Mouse (Mus musculus) limb, embryonic 12.5 days (tissue): ENCODE measurements around the gene Wdr66. TPM values are rescaled to one million over a fixed set of nuclear protein-coding genes. Genes with fewer than 3 reads are reported as not detected.
A peak's percentile ranks its signal among the peaks of the same experiment; 100 is the strongest.
"Not testable (repeated sequence)": the region's sequence is repeated elsewhere in the genome, so short reads cannot be mapped to it uniquely, and the experiment has no call there.

ENCODE experiments used
- ATAC-seq: fragments of 200-750 bp; cut with Nextera tagmentation; 2 replicates; pipeline ENCODE4 v1.8.0; 2017; ENCODE audit warnings: low read depth, moderate TSS enrichment; ENCODE audit not compliant: insufficient number of reproducible peaks, insufficient read depth, low FRiP score, low TSS enrichment
- H3K27ac ChIP-seq: fragments of 300-500 bp; sonication (generic); 2 replicates; pipeline ENCODE4 v1.5.1; 2016; ENCODE audit warnings: mild to moderate bottlenecking, moderate library complexity
- H3K27me3 ChIP-seq: fragments of 300-500 bp; sonication (generic); 2 replicates; pipeline ENCODE4 v1.6.1; 2016; ENCODE audit warnings: mild to moderate bottlenecking, moderate library complexity
- H3K36me3 ChIP-seq: fragments of 300-500 bp; sonication (generic); 2 replicates; pipeline ENCODE4 v1.6.1; 2016; ENCODE audit warnings: mild to moderate bottlenecking, moderate library complexity
- H3K4me1 ChIP-seq: fragments of 300-500 bp; sonication (generic); replicated peaks from 2 replicates; pipeline ENCODE4 v1.6.1; 2016
- H3K4me2 ChIP-seq: fragments of 300-500 bp; sonication (generic); 2 replicates; pipeline ENCODE4 v1.6.1; 2016; ENCODE audit warnings: mild to moderate bottlenecking, moderate library complexity
- H3K4me3 ChIP-seq: fragments of 300-500 bp; sonication (generic); replicated peaks from 2 replicates; pipeline ENCODE4 v1.5.1; 2016; ENCODE audit warnings: mild to moderate bottlenecking
- H3K9ac ChIP-seq: fragments of 300-500 bp; sonication (generic); replicated peaks from 2 replicates; pipeline ENCODE4 v1.6.1; 2016; ENCODE audit warnings: mild to moderate bottlenecking, moderate library complexity
- H3K9me3 ChIP-seq: fragments of 300-500 bp; sonication (generic); 2 replicates; pipeline ENCODE4 v1.6.1; 2016; ENCODE audit warnings: mild to moderate bottlenecking, moderate library complexity
- WGBS: fragments of 180-500 bp; shearing (Covaris S2); methylation state at CpG from one replicate; pipeline ENCODE4 v1.1.7; 2016; 5-methylcytosine and 5-hydroxymethylcytosine counted together
- polyA plus RNA-seq: library from polyadenylated mRNA; unstranded; fragments of >200 nt; fragmentation: Nextera tagmentation; extraction: Ambion mirVana; gene quantifications from 2 replicates; pipeline ENCODE4 v1.2.1, GENCODE M21; 2016

Gene Wdr66
- 0.44 TPM in 2 replicates for polyA plus RNA-seq

GRCm38 (mm10) chr5:123251834-123252233 lies at the start of gene Wdr66:
Gene Wdr66 (plus strand): TSS chr5:123252102.
- Histone ChIP-seq H3K27ac (no peak within 1 kb of the TSS), H3K4me2 (peak within 1 kb of the TSS; percentile 59), H3K9me3 (no peaks in the 10 kb centered on the region), H3K4me3 (peak within 1 kb of the TSS; percentile 33), H3K27me3 (no peaks in the 10 kb centered on the region), H3K9ac (no peak within 1 kb of the TSS), H3K36me3 (peaks cover 12% of the 10 kb centered on the region; the same call in 1 of the 2 replicates), H3K4me1 (peaks cover 12% of the 10 kb centered on the region)
- WGBS = 4% methylated on average over 18 of the region's 18 CpGs
- peak; percentile 57 for ATAC-seq

- WGBS = 48% methylated on average over 4 of the region's 4 CpGs
- ATAC-seq = not testable (repeated sequence)
These were observed 49.1 kb upstream of the Wdr66 start for GRCm38 (mm10) chr5:123202771-123203170.

GRCm38 (mm10) chr5:123203591-123203990 lies 48.3 kb upstream of the Wdr66 start:
- WGBS = 86% methylated on average over 7 of the region's 7 CpGs
- not testable (repeated sequence) for H3K27ac ChIP-seq, H3K36me3 ChIP-seq, H3K9me3 ChIP-seq, H3K4me1 ChIP-seq, ATAC-seq, H3K4me3 ChIP-seq, H3K4me2 ChIP-seq, H3K9ac ChIP-seq, H3K27me3 ChIP-seq

More at GRCm38 (mm10) chr5:123202771-123203170, 49.1 kb upstream of the Wdr66 start:
- not testable (repeated sequence) for H3K9me3 ChIP-seq, H3K4me1 ChIP-seq, H3K9ac ChIP-seq, H3K4me3 ChIP-seq, H3K4me2 ChIP-seq, H3K27ac ChIP-seq, H3K27me3 ChIP-seq, H3K36me3 ChIP-seq

GRCm38 (mm10) chr5:123222346-123223050 lies 29.4 kb upstream of the Wdr66 start:
- 79% methylated on average over 3 of the region's 5 CpGs for WGBS
- not testable (repeated sequence) for H3K9ac ChIP-seq, H3K9me3 ChIP-seq, H3K27ac ChIP-seq, H3K4me1 ChIP-seq, ATAC-seq, H3K4me2 ChIP-seq, H3K27me3 ChIP-seq, H3K4me3 ChIP-seq, H3K36me3 ChIP-seq

- H3K4me3 ChIP-seq = no peak overlapping the region
- H3K9me3 ChIP-seq = peaks cover 5% of the 10 kb centered on the region; the same call in 1 of the 2 replicates
- H3K27ac ChIP-seq = no peak overlapping the region
- no peaks in the 10 kb centered on the region for H3K4me1 ChIP-seq
- H3K27me3 ChIP-seq = no peaks in the 10 kb centered on the region
- 82% methylated on average over 4 of the region's 4 CpGs for WGBS
- H3K36me3 ChIP-seq = no peaks in the 10 kb centered on the region
- no peak for ATAC-seq
- H3K4me2 ChIP-seq = no peak overlapping the region
- H3K9ac ChIP-seq = no peak overlapping the region
These were observed 28.9 kb upstream of the Wdr66 start for GRCm38 (mm10) chr5:123223051-123223410.

GRCm38 (mm10) chr5:123223861-123224260 lies 28.0 kb upstream of the Wdr66 start:
- WGBS = 66% methylated on average over 5 of the region's 6 CpGs
- not testable (repeated sequence) for H3K4me1 ChIP-seq, H3K4me3 ChIP-seq, H3K9ac ChIP-seq, ATAC-seq, H3K36me3 ChIP-seq, H3K4me2 ChIP-seq, H3K9me3 ChIP-seq, H3K27ac ChIP-seq, H3K27me3 ChIP-seq

- WGBS = 84% methylated on average over 7 of the region's 7 CpGs
- Histone ChIP-seq H3K4me1 (peaks cover 6% of the 10 kb centered on the region), H3K4me3 (no peak overlapping the region), H3K27me3 (no peaks in the 10 kb centered on the region), H3K36me3 (peaks cover 8% of the 10 kb centered on the region; the same call in 1 of the 2 replicates), H3K4me2 (no peak overlapping the region), H3K9ac (no peak overlapping the region), H3K9me3 (no peaks in the 10 kb centered on the region), H3K27ac (no peak overlapping the region)
- ATAC-seq = no peak
These were observed 25.1 kb upstream of the Wdr66 start for GRCm38 (mm10) chr5:123226851-123227250.

- Histone ChIP-seq H3K4me3 (peak overlapping the region; percentile 79), H3K9ac (peak overlapping the region; percentile 84), H3K27me3 (no peaks in the 10 kb centered on the region), H3K36me3 (peaks cover 14% of the 10 kb centered on the region; the same call in 1 of the 2 replicates), H3K4me1 (peaks cover 6% of the 10 kb centered on the region), H3K27ac (no peak overlapping the region), H3K9me3 (no peaks in the 10 kb centered on the region), H3K4me2 (peak overlapping the region; percentile 71)
- 3% methylated on average over 42 of the region's 42 CpGs for WGBS
- peak; percentile 73 for ATAC-seq
These were observed 24.0 kb upstream of the Wdr66 start for GRCm38 (mm10) chr5:123227762-123228523.

- Histone ChIP-seq H3K4me1 (peaks cover 6% of the 10 kb centered on the region), H3K4me2 (peak overlapping the region; percentile 71), H3K9me3 (no peaks in the 10 kb centered on the region), H3K4me3 (peak overlapping the region; percentile 79), H3K27ac (no peak overlapping the region), H3K27me3 (no peaks in the 10 kb centered on the region), H3K36me3 (peaks cover 19% of the 10 kb centered on the region; the same call in 1 of the 2 replicates), H3K9ac (peak overlapping the region; percentile 84)
- WGBS = 6% methylated on average over 15 of the region's 15 CpGs
- no peak for ATAC-seq
These were observed 23.4 kb upstream of the Wdr66 start for GRCm38 (mm10) chr5:123228524-123228922.

- WGBS = 92% methylated on average over 6 of the region's 6 CpGs
- H3K4me3 ChIP-seq = peak overlapping the region; percentile 79; the same call in 1 of the 2 replicates
- ATAC-seq = no peak
These were observed 22.6 kb upstream of the Wdr66 start for GRCm38 (mm10) chr5:123229296-123229695.

GRCm38 (mm10) chr5:123232180-123232579 lies 19.7 kb upstream of the Wdr66 start:
- H3K27me3 ChIP-seq = no peaks in the 10 kb centered on the region
- 91% methylated on average over 2 of the region's 2 CpGs for WGBS
- no peak overlapping the region for H3K27ac ChIP-seq
- no peaks in the 10 kb centered on the region for H3K9me3 ChIP-seq
- H3K4me1 ChIP-seq = peaks cover 6% of the 10 kb centered on the region
- peaks cover 48% of the 10 kb centered on the region for H3K36me3 ChIP-seq
- H3K4me3 ChIP-seq = no peak overlapping the region
- H3K9ac ChIP-seq = no peak overlapping the region
- no peak for ATAC-seq
- no peak overlapping the region for H3K4me2 ChIP-seq

More at GRCm38 (mm10) chr5:123229296-123229695, 22.6 kb upstream of the Wdr66 start:
- Histone ChIP-seq H3K27ac (no peak overlapping the region), H3K27me3 (no peaks in the 10 kb centered on the region), H3K4me2 (peak overlapping the region; percentile 71), H3K9ac (peak overlapping the region; percentile 13; the same call in 1 of the 2 replicates), H3K4me1 (peaks cover 6% of the 10 kb centered on the region), H3K36me3 (peaks cover 24% of the 10 kb centered on the region; the same call in 1 of the 2 replicates), H3K9me3 (no peaks in the 10 kb centered on the region)
